Mouse (Mus musculus) lung, postnatal 0 days (tissue): ENCODE measurements at regions not wholly inside any gene's neighbourhood (a gene's known extent, or its start where the extent isn't known, plus 50 kb on each side); places are given as distances from the start of the nearest gene placed in this dataset.

ENCODE experiments used
- CTCF ChIP-seq: IDR thresholded peaks from 2 replicates; pipeline ENCODE4 v1.5.1; 2016; ENCODE audit warnings: antibody characterized with exemption, mild to moderate bottlenecking
- EP300 ChIP-seq: IDR thresholded peaks from 2 replicates; pipeline ENCODE4 v1.6.1; 2016; ENCODE audit warnings: antibody characterized with exemption, mild to moderate bottlenecking, control low read depth

- TF ChIP-seq EP300: no peak
- TF ChIP-seq CTCF: no peak
Observed at GRCm38 (mm10) chr12:36780761-36781160, 327.6 kb upstream of the Meox2 start.
